Mouse (Mus musculus) MEL (cell line): ENCODE results near the gene Rpl41. TPM values are rescaled to one million over a fixed set of nuclear protein-coding genes. Genes with fewer than 3 reads are reported as not detected.

ENCODE experiments used
- DNase-seq: peaks from one replicate; pipeline ENCODE4 v3.0.0; 2011; ENCODE audit warnings: low read depth, low spot score
- H3K27ac ChIP-seq: 2 replicates; pipeline ENCODE4 v1.5.1; 2012; ENCODE audit warnings: low read depth, mild to moderate bottlenecking, control low read depth, low read length, moderate library complexity; ENCODE audit not compliant: control insufficient read depth
- H3K27me3 ChIP-seq, 2 experiments: fragments of 150-350 bp in 1 of 2; sonication (generic) in 1 of 2; 2 replicates each; pipeline ENCODE4 v1.6.1; 2012; ENCODE audit warnings: low read length in 2 of 2, mild to moderate bottlenecking in 2 of 2, improper control_type of control experiment in 1 of 2, moderate library complexity in 1 of 2; ENCODE audit not compliant: insufficient read depth in 2 of 2, control insufficient read depth in 1 of 2
- H3K36me3 ChIP-seq, 2 experiments: 2 replicates each; pipeline ENCODE4 v1.6.1; 2012 to 2014; ENCODE audit warnings: low read length in 2 of 2, improper control_type of control experiment in 1 of 2, inconsistent platforms in 1 of 2, mild to moderate bottlenecking in 1 of 2; ENCODE audit not compliant: insufficient read depth in 2 of 2, control insufficient read depth in 1 of 2
- H3K4me1 ChIP-seq, 2 experiments: fragments of 150-350 bp in 1 of 2; sonication (generic) in 1 of 2; 2 replicates each; pipeline ENCODE4 v1.6.1; 2012; ENCODE audit warnings: low read length in 2 of 2, improper control_type of control experiment in 1 of 2, mild to moderate bottlenecking in 1 of 2; ENCODE audit not compliant: insufficient read depth in 2 of 2, control insufficient read depth in 1 of 2
- H3K4me3 ChIP-seq, 2 experiments: fragments of 150-350 bp in 1 of 2; sonication (generic) in 1 of 2; 2 replicates each; pipeline ENCODE4 v1.5.1; 2012; ENCODE audit warnings: low read depth in 2 of 2, low read length in 2 of 2, mild to moderate bottlenecking in 2 of 2, moderate library complexity in 2 of 2, control low read depth in 1 of 2, improper control_type of control experiment in 1 of 2; ENCODE audit not compliant: control insufficient read depth in 1 of 2, insufficient read depth in 1 of 2
- H3K79me2 ChIP-seq: 2 replicates; pipeline ENCODE4 v1.6.1; 2012; ENCODE audit warnings: mild to moderate bottlenecking, low read length, moderate library complexity; ENCODE audit not compliant: control insufficient read depth, poor library complexity, insufficient read depth
- H3K9ac ChIP-seq: 2 replicates; pipeline ENCODE4 v1.6.1; 2012; ENCODE audit warnings: low read depth, mild to moderate bottlenecking, control low read depth, low read length, moderate library complexity; ENCODE audit not compliant: control insufficient read depth, poor library complexity, severe bottlenecking
- H3K9me3 ChIP-seq: fragments of 150-350 bp; sonication (generic); replicated peaks from 2 replicates; pipeline ENCODE4 v1.6.1; 2012; ENCODE audit warnings: mild to moderate bottlenecking, low read length, improper control_type of control experiment, moderate library complexity; ENCODE audit not compliant: insufficient read depth
- BHLHE40 ChIP-seq: IDR thresholded peaks from 2 replicates; pipeline ENCODE4 v1.6.1; 2012; ENCODE audit warnings: low read depth, mild to moderate bottlenecking, inconsistent platforms, low read length, improper control_type of control experiment, borderline replicate concordance
- CHD1 ChIP-seq: IDR thresholded peaks from 2 replicates; pipeline ENCODE4 v1.6.1; 2012; ENCODE audit warnings: low read depth, mild to moderate bottlenecking, inconsistent platforms, low read length, improper control_type of control experiment
- CHD2 ChIP-seq: IDR thresholded peaks from 2 replicates; pipeline ENCODE4 v1.6.1; 2011; ENCODE audit warnings: low read length, improper control_type of control experiment
- CTCF ChIP-seq, 3 experiments: IDR thresholded peaks in 2 of 3; conservative IDR thresholded peaks in 1 of 3; 2 replicates each; pipeline ENCODE4 v1.5.1; 2011 to 2012; ENCODE audit warnings: low read length in 3 of 3, low read depth in 2 of 3, mild to moderate bottlenecking in 2 of 3, improper control_type of control experiment in 1 of 3, inconsistent platforms in 1 of 3, mixed read lengths in 1 of 3, moderate library complexity in 1 of 3; ENCODE audit not compliant: control insufficient read depth in 1 of 3, insufficient read depth in 1 of 3, poor library complexity in 1 of 3, severe bottlenecking in 1 of 3
- E2F4 ChIP-seq: IDR thresholded peaks from 2 replicates; pipeline ENCODE4 v1.6.1; 2011; ENCODE audit warnings: low read depth, low read length, improper control_type of control experiment, borderline replicate concordance
- EP300 ChIP-seq, 2 experiments: IDR thresholded peaks; 2 replicates each; pipeline ENCODE4 v1.6.1; 2011; ENCODE audit warnings: improper control_type of control experiment in 2 of 2, low read length in 2 of 2, low read depth in 1 of 2, mild to moderate bottlenecking in 1 of 2
- GATA1 ChIP-seq: IDR thresholded peaks from 2 replicates; pipeline ENCODE4 v1.6.1; 2011; ENCODE audit warnings: low read depth, low read length, improper control_type of control experiment
- JUND ChIP-seq: IDR thresholded peaks from 2 replicates; pipeline ENCODE4 v1.6.1; 2011; ENCODE audit warnings: low read depth, mild to moderate bottlenecking, improper control_type of control experiment, low read length
- KAT2A ChIP-seq: conservative IDR thresholded peaks from 2 replicates; pipeline ENCODE4 v1.6.1; 2012; ENCODE audit warnings: low read depth, low read length, improper control_type of control experiment, inconsistent platforms
- MAZ ChIP-seq: IDR thresholded peaks from 2 replicates; pipeline ENCODE4 v1.6.1; 2012; ENCODE audit warnings: low read depth, mild to moderate bottlenecking, inconsistent platforms, low read length, improper control_type of control experiment
- MYB ChIP-seq: IDR thresholded peaks from 2 replicates; pipeline ENCODE4 v1.6.1; 2011; ENCODE audit warnings: mild to moderate bottlenecking, low read depth, low read length, improper control_type of control experiment
- NELFE ChIP-seq: IDR thresholded peaks from 2 replicates; pipeline ENCODE4 v1.6.1; 2011; ENCODE audit warnings: low read depth, low read length, improper control_type of control experiment
- NRF1 ChIP-seq: IDR thresholded peaks from 2 replicates; pipeline ENCODE4 v1.6.1; 2014; ENCODE audit warnings: low read depth, mild to moderate bottlenecking, inconsistent platforms, low read length, improper control_type of control experiment, moderate library complexity; ENCODE audit not compliant: poor library complexity, insufficient read depth, severe bottlenecking
- POLR2AphosphoS2 ChIP-seq: IDR thresholded peaks from 2 replicates; pipeline ENCODE4 v1.6.1; 2011; ENCODE audit warnings: low read length, improper control_type of control experiment
- RCOR1 ChIP-seq: IDR thresholded peaks from 2 replicates; pipeline ENCODE4 v1.6.1; 2012; ENCODE audit warnings: low read depth, mild to moderate bottlenecking, inconsistent platforms, low read length, improper control_type of control experiment
- SIN3A ChIP-seq: IDR thresholded peaks from 2 replicates; pipeline ENCODE4 v1.6.1; 2012; ENCODE audit warnings: low read length, improper control_type of control experiment, inconsistent platforms
- TBP ChIP-seq: IDR thresholded peaks from 2 replicates; pipeline ENCODE4 v1.8.0; 2011; ENCODE audit warnings: low read depth, low read length, improper control_type of control experiment
- USF2 ChIP-seq, 2 experiments: IDR thresholded peaks; 2 replicates each; pipeline ENCODE4 v1.6.1; 2011 to 2012; ENCODE audit warnings: improper control_type of control experiment in 2 of 2, low read length in 2 of 2, borderline replicate concordance in 1 of 2, inconsistent platforms in 1 of 2, low read depth in 1 of 2, mild to moderate bottlenecking in 1 of 2; ENCODE audit not compliant: insufficient read depth in 1 of 2
- ZC3H11A ChIP-seq: IDR thresholded peaks from 2 replicates; pipeline ENCODE4 v1.6.1; 2012; ENCODE audit warnings: low read depth, mild to moderate bottlenecking, inconsistent platforms, low read length, improper control_type of control experiment
- ZKSCAN1 ChIP-seq: IDR thresholded peaks from 2 replicates; pipeline ENCODE4 v1.6.1; 2012; ENCODE audit warnings: low read depth, mild to moderate bottlenecking, inconsistent platforms, low read length, improper control_type of control experiment, moderate library complexity
- ZNF384 ChIP-seq: IDR thresholded peaks from 2 replicates; pipeline ENCODE4 v1.6.1; 2012; ENCODE audit warnings: low read depth, mild to moderate bottlenecking, inconsistent platforms, low read length, improper control_type of control experiment
- polyA plus RNA-seq, 2 experiments: library from polyadenylated mRNA; stranded (reverse) in 1 of 2; unstranded in 1 of 2; fragments of >175 nt in 1 of 2; fragments of >200 nt in 1 of 2; gene quantifications; 2 replicates each; pipeline versions ENCODE4 v1.2.1 to v1.2.4; 2012; ENCODE audit warnings: low replicate concordance in 2 of 2, low read depth in 1 of 2; ENCODE audit not compliant: insufficient read length in 2 of 2, insufficient read depth in 1 of 2, missing spikeins in 1 of 2
- total RNA-seq: library from RNA; depleted of rRNA; stranded (reverse); fragments of 300-350 nt; gene quantifications from 2 replicates; pipeline ENCODE4 v1.2.3, GENCODE M21; 2012

The Rpl41 gene
- total and polyA plus RNA-seq, 3 experiments = 274 to 10,905 (median 6,931) TPM

DNA sequence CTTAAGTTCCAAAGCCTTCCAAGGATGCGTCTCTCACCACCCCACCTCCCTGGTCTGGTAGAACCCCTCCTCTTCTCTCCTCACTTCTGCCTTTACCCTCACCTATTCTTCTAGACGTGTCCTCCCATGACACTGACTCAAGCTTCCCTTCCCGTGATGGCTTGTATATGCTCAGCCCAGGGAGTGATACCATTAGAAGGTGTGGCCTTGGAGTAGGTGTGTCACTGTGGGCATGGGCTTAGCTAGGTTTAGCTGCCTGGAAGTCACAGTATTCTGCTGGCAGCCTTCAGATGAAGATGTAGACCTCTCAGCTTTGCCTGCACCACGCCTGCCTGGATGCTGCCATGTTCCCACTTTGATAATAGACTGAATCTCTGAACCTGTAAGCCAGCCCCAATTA lies 34.1 kb downstream of the Rpl41 start:
- Histone ChIP-seq H3K9ac (no peak overlapping the region), H3K4me1 (no peaks in the 10 kb centered on the region), H3K9me3 (no peaks in the 10 kb centered on the region), H3K79me2 (no peaks in the 10 kb centered on the region), H3K4me3 (no peak overlapping the region), H3K27me3 (no peaks in the 10 kb centered on the region), H3K36me3 (peaks cover 0 to 2% of the 10 kb centered on the region in 2 experiments; a peak in 3 of 4 replicates), H3K27ac (no peak overlapping the region)
- no peak for TF ChIP-seq CHD2
- no peak for TF ChIP-seq TBP
- TF ChIP-seq SIN3A = no peak
- no peak for TF ChIP-seq POLR2AphosphoS2
- TF ChIP-seq KAT2A = no peak
- no peak for DNase-seq

- no peak overlapping the region for H3K27ac ChIP-seq
- H3K9ac ChIP-seq = no peak overlapping the region
- H3K27me3 ChIP-seq = no peaks in the 10 kb centered on the region
- DNase-seq = no peak
- no peaks in the 10 kb centered on the region for H3K79me2 ChIP-seq
- H3K4me3 ChIP-seq = no peak overlapping the region
- H3K9me3 ChIP-seq = no peaks in the 10 kb centered on the region
- H3K4me1 ChIP-seq = no peaks in the 10 kb centered on the region
- H3K36me3 ChIP-seq = no peaks in the 10 kb centered on the region; a peak in 1 of 4 replicates
- TF ChIP-seq NRF1 (no peak), ZNF384 (no peak), ZC3H11A (no peak), MAZ (no peak), EP300 (IDR thresholded peaks at IDR 0.05; ENCODE audit: low read depth in 1 of 2, low read length in 2 of 2) (no peak), CTCF (IDR thresholded peaks at IDR 0.05 in 2 of 3, conservative IDR thresholded peaks at IDR 0.05 in 1 of 3; ENCODE audit: control insufficient read depth in 1 of 3, insufficient read depth in 1 of 3, low read depth in 2 of 3, low read length in 3 of 3, poor library complexity in 1 of 3, severe bottlenecking in 1 of 3) (no peak), ZKSCAN1 (no peak), USF2 (IDR thresholded peaks at IDR 0.05; ENCODE audit: borderline replicate concordance in 1 of 2, insufficient read depth in 1 of 2, low read depth in 1 of 2, low read length in 2 of 2) (no peak), JUND (no peak), GATA1 (no peak), CHD2 (no peak), BHLHE40 (no peak), NELFE (no peak), RCOR1 (no peak), CHD1 (no peak), E2F4 (no peak), MYB (no peak)
Observed at GRCm38 (mm10) chr10:128511761-128512160, 37.3 kb downstream of the Rpl41 start.
